Mouse (Mus musculus) hindbrain, embryonic 14.5 days (tissue): ENCODE results near the gene Teddm1b. TPM values are rescaled to one million over a fixed set of nuclear protein-coding genes. Genes with fewer than 3 reads are reported as not detected.
A peak's percentile ranks its signal among the peaks of the same experiment; 100 is the strongest.

Source experiments
- ATAC-seq: fragments of 200-750 bp; cut with Nextera tagmentation; 2 replicates; pipeline ENCODE4 v1.8.0; 2017; ENCODE audit warnings: moderate number of reproducible peaks, mild to moderate bottlenecking, moderate TSS enrichment, moderate library complexity; ENCODE audit not compliant: low FRiP score
- DNase-seq: peaks from one replicate; pipeline ENCODE4 v3.0.0-alpha.2; 2015; ENCODE audit warnings: low spot score
- H3K27ac ChIP-seq: fragments of 300-500 bp; sonication (generic); 2 replicates; pipeline ENCODE4 v1.5.1; 2014; ENCODE audit warnings: mild to moderate bottlenecking, moderate library complexity
- H3K27me3 ChIP-seq: fragments of 300-500 bp; sonication (generic); 2 replicates; pipeline ENCODE4 v1.6.1; 2014; ENCODE audit warnings: mild to moderate bottlenecking, low read length, mixed read lengths; ENCODE audit not compliant: control insufficient read depth, insufficient read depth
- H3K36me3 ChIP-seq: fragments of 300-500 bp; sonication (generic); replicated peaks from 2 replicates; pipeline ENCODE4 v1.6.1; 2014; ENCODE audit not compliant: control insufficient read depth, insufficient read depth
- H3K4me1 ChIP-seq: fragments of 300-500 bp; sonication (generic); replicated peaks from 2 replicates; pipeline ENCODE4 v1.6.1; 2014; ENCODE audit warnings: antibody characterized with exemption, low read length, mixed read lengths; ENCODE audit not compliant: control insufficient read depth, insufficient read depth
- H3K4me2 ChIP-seq: fragments of 300-500 bp; sonication (generic); replicated peaks from 2 replicates; pipeline ENCODE4 v1.6.1; 2014; ENCODE audit warnings: mild to moderate bottlenecking, moderate library complexity
- H3K4me3 ChIP-seq: fragments of 300-500 bp; sonication (generic); replicated peaks from 2 replicates; pipeline ENCODE4 v1.5.1; 2014; ENCODE audit warnings: mild to moderate bottlenecking, low read length
- H3K9ac ChIP-seq: fragments of 300-500 bp; sonication (generic); 2 replicates; pipeline ENCODE4 v1.6.1; 2014
- H3K9me3 ChIP-seq: fragments of 300-500 bp; sonication (generic); 2 replicates; pipeline ENCODE4 v1.6.1; 2016; ENCODE audit warnings: low read length; ENCODE audit not compliant: control insufficient read depth
- WGBS: fragments of 180-500 bp; shearing (Covaris S2); extraction: QIAGEN DNeasy Blood & Tissue Kit; methylation state at CpG from one replicate; pipeline ENCODE4 v1.1.7; 2014; 5-methylcytosine and 5-hydroxymethylcytosine counted together
- polyA plus RNA-seq: library from polyadenylated mRNA; unstranded; fragments of >200 nt; fragmentation: Nextera tagmentation; extraction: Ambion mirVana; gene quantifications from 2 replicates; pipeline ENCODE4 v1.2.1, GENCODE M21; 2014

Gene Teddm1b
- polyA plus RNA-seq, 1 experiment from 2014 or later: 0.51 TPM

- ATAC-seq: peak; percentile 96
Measured at GRCm38 (mm10) chr1:153899731-153900380, 25.7 kb downstream of the Teddm1b start, which contains the start of the genes Glul and Teddm2. Glul (plus strand) TSS chr1:153899944. Teddm2 (minus strand) TSS chr1:153900228.

GRCm38 (mm10) chr1:153900381-153900780 is 26.2 kb downstream of the Teddm1b start:
- under 1% methylated on average over 36 of the region's 36 CpGs for WGBS
- peak; percentile 40; the same call in 1 of the 2 replicates for ATAC-seq
- no peak for DNase-seq

More at GRCm38 (mm10) chr1:153899731-153900380, 25.7 kb downstream of the Teddm1b start, which contains the start of the genes Glul and Teddm2:
- peaks cover 35% of the 10 kb centered on the region for H3K4me1 ChIP-seq
- peak; percentile 92 for DNase-seq
- H3K9ac ChIP-seq: peak within 1 kb of the TSS; percentile 86
- H3K27ac ChIP-seq: peak within 1 kb of the TSS; percentile 97
- WGBS: under 1% methylated on average over 51 of the region's 51 CpGs
- H3K27me3 ChIP-seq: no peaks in the 10 kb centered on the region
- peaks cover 21% of the 10 kb centered on the region for H3K36me3 ChIP-seq
- H3K4me3 ChIP-seq: peak within 1 kb of the TSS; percentile 84
- no peaks in the 10 kb centered on the region for H3K9me3 ChIP-seq
- H3K4me2 ChIP-seq: peak within 1 kb of the TSS; percentile 81

GRCm38 (mm10) chr1:153900860-153901730 is 26.9 kb downstream of the Teddm1b start:
- H3K4me3 ChIP-seq: peak overlapping the region; percentile 84
- ATAC-seq: no peak
- 3% methylated on average over 25 of the region's 25 CpGs for WGBS
- no peaks in the 10 kb centered on the region for H3K9me3 ChIP-seq
- H3K36me3 ChIP-seq: peaks cover 34% of the 10 kb centered on the region
- peak overlapping the region; percentile 81 for H3K4me2 ChIP-seq
- peak overlapping the region; percentile 86 for H3K9ac ChIP-seq
- H3K27me3 ChIP-seq: no peaks in the 10 kb centered on the region
- peak overlapping the region; percentile 97 for H3K27ac ChIP-seq
- H3K4me1 ChIP-seq: peaks cover 32% of the 10 kb centered on the region
- DNase-seq: no peak

More at GRCm38 (mm10) chr1:153900381-153900780, 26.2 kb downstream of the Teddm1b start:
- Histone ChIP-seq H3K27me3 (no peaks in the 10 kb centered on the region), H3K4me1 (peaks cover 32% of the 10 kb centered on the region), H3K27ac (peak overlapping the region; percentile 97), H3K4me3 (peak overlapping the region; percentile 84), H3K4me2 (peak overlapping the region; percentile 81), H3K9me3 (no peaks in the 10 kb centered on the region), H3K9ac (peak overlapping the region; percentile 86), H3K36me3 (peaks cover 27% of the 10 kb centered on the region)

- H3K27me3 ChIP-seq: no peaks in the 10 kb centered on the region
- H3K4me3 ChIP-seq: peak overlapping the region; percentile 84; the same call in 1 of the 2 replicates
- H3K4me1 ChIP-seq: peaks cover 32% of the 10 kb centered on the region
- H3K4me2 ChIP-seq: peak overlapping the region; percentile 81
- H3K36me3 ChIP-seq: peaks cover 53% of the 10 kb centered on the region
- ATAC-seq: no peak
- H3K9ac ChIP-seq: 0 out of 2 replicates have a peak overlapping the region, but pooled peaks have one; percentile 14
- no peak overlapping the region for H3K27ac ChIP-seq
- WGBS: 40% methylated on average over 13 of the region's 13 CpGs
- H3K9me3 ChIP-seq: no peaks in the 10 kb centered on the region
- DNase-seq: no peak
Measured at GRCm38 (mm10) chr1:153903006-153903405, 28.9 kb downstream of the Teddm1b start.

- 94% methylated on average over 14 of the region's 14 CpGs for WGBS
- ATAC-seq (no peak), DNase-seq (no peak)
- peaks cover 27% of the 10 kb centered on the region for H3K4me1 ChIP-seq
- no peak overlapping the region for H3K9ac ChIP-seq
- H3K9me3 ChIP-seq: no peaks in the 10 kb centered on the region
- no peaks in the 10 kb centered on the region for H3K27me3 ChIP-seq
- no peak overlapping the region for H3K27ac ChIP-seq
- H3K36me3 ChIP-seq: peaks cover 65% of the 10 kb centered on the region
- no peak overlapping the region for H3K4me3 ChIP-seq
- H3K4me2 ChIP-seq: no peak overlapping the region
Measured at GRCm38 (mm10) chr1:153904236-153904635, 30.1 kb downstream of the Teddm1b start.

GRCm38 (mm10) chr1:153905884-153906283 is 31.7 kb downstream of the Teddm1b start:
- H3K4me3 ChIP-seq: no peak overlapping the region
- H3K4me1 ChIP-seq: peaks cover 27% of the 10 kb centered on the region
- H3K27me3 ChIP-seq: no peaks in the 10 kb centered on the region
- H3K9me3 ChIP-seq: no peaks in the 10 kb centered on the region
- ATAC-seq: no peak
- H3K4me2 ChIP-seq: no peak overlapping the region
- DNase-seq: no peak
- H3K9ac ChIP-seq: no peak overlapping the region
- H3K36me3 ChIP-seq: peaks cover 81% of the 10 kb centered on the region
- 93% methylated on average over 3 of the region's 3 CpGs for WGBS
- no peak overlapping the region for H3K27ac ChIP-seq

GRCm38 (mm10) chr1:153908208-153908607 is 34.1 kb downstream of the Teddm1b start:
- Histone ChIP-seq H3K9ac (no peak overlapping the region), H3K27me3 (no peaks in the 10 kb centered on the region), H3K9me3 (no peaks in the 10 kb centered on the region), H3K4me3 (no peak overlapping the region), H3K4me1 (peaks cover 5% of the 10 kb centered on the region), H3K4me2 (no peak overlapping the region), H3K27ac (no peak overlapping the region), H3K36me3 (peaks cover 86% of the 10 kb centered on the region)
- DNase-seq (no peak), ATAC-seq (no peak)
- 72% methylated on average over 6 of the region's 6 CpGs for WGBS

- WGBS: 93% methylated on average over 4 of the region's 4 CpGs
- no peak for ATAC-seq
- H3K36me3 ChIP-seq: peaks cover 80% of the 10 kb centered on the region
Measured at GRCm38 (mm10) chr1:153908741-153909140, 34.6 kb downstream of the Teddm1b start.

More at GRCm38 (mm10) chr1:153908741-153909140, 34.6 kb downstream of the Teddm1b start:
- Histone ChIP-seq H3K4me2 (no peak overlapping the region), H3K4me1 (0 out of 2 replicates have a peak, but pooled peaks cover under 1% of the 10 kb centered on the region), H3K9me3 (no peaks in the 10 kb centered on the region), H3K27me3 (no peaks in the 10 kb centered on the region), H3K4me3 (no peak overlapping the region), H3K9ac (no peak overlapping the region), H3K27ac (no peak overlapping the region)
- no peak for DNase-seq
